2 mouse cellular contexts compared by ENCODE assay signal in the genomic region with DNA sequence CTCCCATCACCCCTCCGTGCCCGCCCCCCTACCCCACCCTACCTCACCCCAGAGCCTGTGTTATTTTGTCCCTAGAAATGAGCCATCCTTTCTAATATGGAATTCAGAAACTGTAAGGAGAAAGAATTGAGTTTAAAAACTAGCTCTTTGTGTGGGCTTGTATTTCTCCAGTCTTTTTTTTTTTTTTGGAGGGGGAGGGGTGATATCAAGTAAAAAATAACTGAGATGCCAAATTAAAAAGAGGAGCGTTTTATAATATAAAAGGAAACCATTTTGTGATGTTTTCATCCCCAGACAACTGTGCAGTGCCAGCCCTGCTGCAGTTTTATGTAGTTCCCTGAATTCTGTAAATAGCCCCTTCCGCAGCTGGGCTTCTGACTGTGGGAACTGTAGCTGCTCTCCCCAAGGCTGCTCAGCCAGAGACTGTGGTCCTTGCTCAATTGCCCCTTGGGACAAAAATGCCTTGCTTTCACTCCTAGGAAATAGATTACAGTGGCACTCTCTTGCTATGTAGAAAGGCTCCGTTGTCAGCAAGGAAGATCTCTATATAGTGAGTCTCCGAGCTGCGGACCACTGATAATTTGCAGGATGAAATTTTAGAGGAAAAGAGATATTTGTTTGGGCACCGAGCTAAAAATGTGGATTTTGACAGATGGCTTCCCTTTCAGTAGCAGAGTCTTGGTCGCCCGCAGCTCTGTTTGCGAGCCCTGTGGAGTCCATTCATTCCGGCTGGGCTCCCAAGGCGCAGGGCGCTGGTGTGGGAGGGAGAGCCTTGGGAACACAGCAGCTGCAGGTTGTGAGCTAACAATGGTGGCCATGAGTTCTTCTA.
A peak's percentile ranks its signal among the peaks of the same experiment; 100 is the strongest.
TF ChIP-seq lines count a peak whose summit lies in the region.

No protein-coding gene starts in this region.

TF ChIP-seq in CH12.LX, 34 proteins besides CTCF, POLR2A, EP300 and RAD21:
- TF ChIP-seq KAT2A (IDR thresholded peaks at IDR 0.05; ENCODE audit: insufficient replicate concordance, low read length) (no peak), ZNF384 (IDR thresholded peaks at IDR 0.05; ENCODE audit: low read depth, low read length) (peak; percentile 76), POLR2AphosphoS2 (IDR thresholded peaks at IDR 0.05; ENCODE audit: low read depth, low read length) (no peak)

TF ChIP-seq in myocyte, 11 proteins besides CTCF, POLR2A, EP300 and RAD21:
- TF ChIP-seq CEBPB (IDR thresholded peaks at IDR 0.05; ENCODE audit: insufficient read depth, poor library complexity, severe bottlenecking), result no peak
- no peak for TF ChIP-seq SRF (IDR thresholded peaks at IDR 0.05; ENCODE audit: control insufficient read depth, insufficient read length, low read depth)
- TF ChIP-seq POLR2AphosphoS2 (IDR thresholded peaks at IDR 0.05; ENCODE audit: insufficient read length, low read depth), result no peak
- no peak for TF ChIP-seq REST (IDR thresholded peaks at IDR 0.05; ENCODE audit: insufficient read depth, insufficient read length)
- TF ChIP-seq TCF3 (IDR thresholded peaks at IDR 0.05; ENCODE audit: insufficient read length, low read depth), result no peak
- no peak for TF ChIP-seq MAX (IDR thresholded peaks at IDR 0.05; ENCODE audit: low read depth)
- TF ChIP-seq MYOD1 (IDR thresholded peaks at IDR 0.05; ENCODE audit: control insufficient read depth in 1 of 3, insufficient read length in 2 of 3, low read depth in 2 of 3), result peak in 2 of 3 experiments; percentile 32 to 54
- peak in 2 of 3 experiments; percentile 8 to 41 for TF ChIP-seq MYOG (IDR thresholded peaks at IDR 0.05; ENCODE audit: control insufficient read depth in 1 of 3, insufficient read depth in 1 of 3, insufficient read length in 2 of 3, low read depth in 2 of 3)
